Mouse (Mus musculus): ENCODE measurements around the gene Lcn11. TPM values are rescaled to one million over a fixed set of nuclear protein-coding genes. Genes with fewer than 3 reads are reported as not detected.
"Not testable (repeated sequence)": the region's sequence is repeated elsewhere in the genome, so short reads cannot be mapped to it uniquely, and the experiment has no call there.

The Lcn11 gene
- total and polyA plus RNA-seq, 2 experiments from 2014 or later: not detected

GRCm38 (mm10) chr2:25811711-25812110 lies 34.9 kb downstream of the Lcn11 start:
- Histone ChIP-seq H3K9ac (replicated peaks; ENCODE audit: low read length, poor library complexity, severe bottlenecking) (no peak overlapping the region), H3K27me3 (ENCODE audit: insufficient read depth, low read length) (no peaks in the 10 kb centered on the region), H3K9me3 (ENCODE audit: low read length) (no peaks in the 10 kb centered on the region), H3K27ac (ENCODE audit: low read depth, low read length) (no peak overlapping the region), H3K4me2 (ENCODE audit: low read depth, low read length, poor library complexity, severe bottlenecking) (no peak overlapping the region), H3K36me3 (ENCODE audit: insufficient read depth, low read length) (no peaks in the 10 kb centered on the region), H3K4me1 (ENCODE audit: insufficient read depth, low read length) (no peaks in the 10 kb centered on the region), H3K4me3 (ENCODE audit: low read depth, low read length) (no peak overlapping the region)
- ATAC-seq (ENCODE audit: low FRiP score) (no peak), DNase-seq (ENCODE audit: low spot score) (no peak)
- no peak for TF ChIP-seq CTCF (IDR thresholded peaks at IDR 0.05)
- WGBS: 68% methylated on average over 2 of the region's 2 CpGs

GRCm38 (mm10) chr2:25813364-25813763 lies 36.5 kb downstream of the Lcn11 start:
- 76% methylated on average over 5 of the region's 5 CpGs for WGBS
- Histone ChIP-seq H3K9me3 (ENCODE audit: low read length) (no peaks in the 10 kb centered on the region), H3K36me3 (ENCODE audit: insufficient read depth, low read length) (no peaks in the 10 kb centered on the region), H3K4me1 (ENCODE audit: insufficient read depth, low read length) (no peaks in the 10 kb centered on the region), H3K27me3 (ENCODE audit: insufficient read depth, low read length) (no peaks in the 10 kb centered on the region), H3K27ac (ENCODE audit: low read depth, low read length) (no peak overlapping the region), H3K4me2 (ENCODE audit: low read depth, low read length, poor library complexity, severe bottlenecking) (no peak overlapping the region), H3K4me3 (ENCODE audit: low read depth, low read length) (no peak overlapping the region), H3K9ac (replicated peaks; ENCODE audit: low read length, poor library complexity, severe bottlenecking) (no peak overlapping the region)
- TF ChIP-seq CTCF (IDR thresholded peaks at IDR 0.05): peak; percentile 11; the same call in 1 of the 2 replicates
- DNase-seq (ENCODE audit: low spot score) (no peak), ATAC-seq (ENCODE audit: low FRiP score) (no peak)

GRCm38 (mm10) chr2:25815748-25816147 lies 38.9 kb downstream of the Lcn11 start, which contains the start of gene Glt6d1:
Gene Glt6d1 (minus strand): TSS chr2:25815848.
- not testable (repeated sequence) for ATAC-seq (ENCODE audit: low FRiP score)

GRCm38 (mm10) chr2:25822806-25823205 lies 46.0 kb downstream of the Lcn11 start, which contains the start of gene Lcn9:
Gene Lcn9 (plus strand): TSS chr2:25823153.
- no peaks in the 10 kb centered on the region for H3K4me1 ChIP-seq (ENCODE audit: insufficient read depth, low read length)
- no peak for TF ChIP-seq CTCF (IDR thresholded peaks at IDR 0.05)
- DNase-seq (ENCODE audit: low spot score) (no peak), ATAC-seq (ENCODE audit: low FRiP score) (no peak)
- H3K4me2 ChIP-seq (ENCODE audit: low read depth, low read length, poor library complexity, severe bottlenecking): no peak within 1 kb of the TSS
- no peak within 1 kb of the TSS for H3K4me3 ChIP-seq (ENCODE audit: low read depth, low read length)
- H3K27me3 ChIP-seq (ENCODE audit: insufficient read depth, low read length): no peaks in the 10 kb centered on the region
- WGBS: 75% methylated on average over 1 of the region's 1 CpGs
- no peaks in the 10 kb centered on the region for H3K9me3 ChIP-seq (ENCODE audit: low read length)
- no peaks in the 10 kb centered on the region for H3K36me3 ChIP-seq (ENCODE audit: insufficient read depth, low read length)
- H3K27ac ChIP-seq (ENCODE audit: low read depth, low read length): no peak within 1 kb of the TSS
- H3K9ac ChIP-seq (replicated peaks; ENCODE audit: low read length, poor library complexity, severe bottlenecking): no peak within 1 kb of the TSS

More at GRCm38 (mm10) chr2:25815748-25816147, 38.9 kb downstream of the Lcn11 start, which contains the start of gene Glt6d1:
- not testable (repeated sequence) for H3K4me2 ChIP-seq (ENCODE audit: low read depth, low read length, poor library complexity, severe bottlenecking); H3K9me3 ChIP-seq (ENCODE audit: low read length); H3K9ac ChIP-seq (replicated peaks; ENCODE audit: low read length, poor library complexity, severe bottlenecking); H3K4me1 ChIP-seq (ENCODE audit: insufficient read depth, low read length); H3K36me3 ChIP-seq (ENCODE audit: insufficient read depth, low read length); H3K27ac ChIP-seq (ENCODE audit: low read depth, low read length); H3K27me3 ChIP-seq (ENCODE audit: insufficient read depth, low read length); H3K4me3 ChIP-seq (ENCODE audit: low read depth, low read length); DNase-seq (ENCODE audit: low spot score)
- WGBS: 72% methylated on average over 1 of the region's 1 CpGs

GRCm38 (mm10) chr2:25824751-25825150 lies 47.9 kb downstream of the Lcn11 start:
- DNase-seq (ENCODE audit: low spot score): no peak
- Histone ChIP-seq H3K4me2 (ENCODE audit: low read depth, low read length, poor library complexity, severe bottlenecking) (no peak overlapping the region), H3K9ac (replicated peaks; ENCODE audit: low read length, poor library complexity, severe bottlenecking) (no peak overlapping the region), H3K27ac (ENCODE audit: low read depth, low read length) (no peak overlapping the region), H3K4me3 (ENCODE audit: low read depth, low read length) (no peak overlapping the region), H3K27me3 (ENCODE audit: insufficient read depth, low read length) (no peaks in the 10 kb centered on the region), H3K36me3 (ENCODE audit: insufficient read depth, low read length) (no peaks in the 10 kb centered on the region), H3K4me1 (ENCODE audit: insufficient read depth, low read length) (no peaks in the 10 kb centered on the region), H3K9me3 (ENCODE audit: low read length) (no peaks in the 10 kb centered on the region)
- no peak for TF ChIP-seq CTCF (IDR thresholded peaks at IDR 0.05)
- 87% methylated on average over 3 of the region's 3 CpGs for WGBS
- ATAC-seq (ENCODE audit: low FRiP score): no peak

- no peak overlapping the region for H3K9ac ChIP-seq (replicated peaks; ENCODE audit: low read length, poor library complexity, severe bottlenecking)
- 76% methylated on average over 8 of the region's 8 CpGs for WGBS
These were observed 51.6 kb downstream of the Lcn11 start for GRCm38 (mm10) chr2:25828344-25828947.

More at GRCm38 (mm10) chr2:25828344-25828947, 51.6 kb downstream of the Lcn11 start:
- no peak for TF ChIP-seq CTCF (IDR thresholded peaks at IDR 0.05)
- Histone ChIP-seq H3K4me3 (ENCODE audit: low read depth, low read length) (no peak overlapping the region), H3K36me3 (ENCODE audit: insufficient read depth, low read length) (no peaks in the 10 kb centered on the region), H3K4me2 (ENCODE audit: low read depth, low read length, poor library complexity, severe bottlenecking) (no peak overlapping the region), H3K4me1 (ENCODE audit: insufficient read depth, low read length) (no peaks in the 10 kb centered on the region), H3K27me3 (ENCODE audit: insufficient read depth, low read length) (no peaks in the 10 kb centered on the region), H3K27ac (ENCODE audit: low read depth, low read length) (no peak overlapping the region), H3K9me3 (ENCODE audit: low read length) (no peaks in the 10 kb centered on the region)
- ATAC-seq (ENCODE audit: low FRiP score) (no peak), DNase-seq (ENCODE audit: low spot score) (no peak)

Other genes starting within 250 kb of the Lcn11 start
- gene Traf2, start 230.1 kb upstream of the Lcn11 start, total RNA-seq (2014; rRNA removed): 5.5 and 7.6 TPM in 2 replicates
- 7.0 and 9.3 TPM in 2 replicates for gene Traf2, start 230.1 kb upstream of the Lcn11 start, polyA plus RNA-seq (2015; fragmentation: Nextera tagmentation; extraction: Ambion mirVana)
- 187 and 196 TPM in 2 replicates for gene Edf1, start 219.2 kb upstream of the Lcn11 start, total RNA-seq (2014; rRNA removed)
- gene Edf1, start 219.2 kb upstream of the Lcn11 start, polyA plus RNA-seq (2015; fragmentation: Nextera tagmentation; extraction: Ambion mirVana): 389 and 392 TPM in 2 replicates
- 1.7 and 1.9 TPM in 2 replicates for gene Mamdc4, start 202.2 kb upstream of the Lcn11 start, total RNA-seq (2014; rRNA removed)
- 0.32 TPM in 2 replicates for gene Mamdc4, start 202.2 kb upstream of the Lcn11 start, polyA plus RNA-seq (2015; fragmentation: Nextera tagmentation; extraction: Ambion mirVana)
- 37.9 and 39.8 TPM in 2 replicates for gene Phpt1, start 201.8 kb upstream of the Lcn11 start, total RNA-seq (2014; rRNA removed)
- 192 and 209 TPM in 2 replicates for gene Phpt1, start 201.8 kb upstream of the Lcn11 start, polyA plus RNA-seq (2015; fragmentation: Nextera tagmentation; extraction: Ambion mirVana)
- gene Ajm1, start 195.3 kb upstream of the Lcn11 start, total RNA-seq (2014; rRNA removed): 23.1 and 30.9 TPM in 2 replicates
- 19.2 and 22.1 TPM in 2 replicates for gene Ajm1, start 195.3 kb upstream of the Lcn11 start, polyA plus RNA-seq (2015; fragmentation: Nextera tagmentation; extraction: Ambion mirVana)
- gene Rabl6, start 168.5 kb upstream of the Lcn11 start, total RNA-seq (2014; rRNA removed): 66.8 and 98.0 TPM in 2 replicates
- 56.7 and 61.2 TPM in 2 replicates for gene Rabl6, start 168.5 kb upstream of the Lcn11 start, polyA plus RNA-seq (2015; fragmentation: Nextera tagmentation; extraction: Ambion mirVana)
- not detected in 2 replicates for gene Ccdc183, start 159.3 kb upstream of the Lcn11 start, total RNA-seq (2014; rRNA removed)
- gene Ccdc183, start 159.3 kb upstream of the Lcn11 start, polyA plus RNA-seq (2015; fragmentation: Nextera tagmentation; extraction: Ambion mirVana): 0.26 and 0.36 TPM in 2 replicates
- 45.7 and 54.6 TPM in 2 replicates for gene Tmem141, start 155.0 kb upstream of the Lcn11 start, total RNA-seq (2014; rRNA removed)
- 58.3 and 67.9 TPM in 2 replicates for gene Tmem141, start 155.0 kb upstream of the Lcn11 start, polyA plus RNA-seq (2015; fragmentation: Nextera tagmentation; extraction: Ambion mirVana)
- gene Fcna, start 149.0 kb upstream of the Lcn11 start, total RNA-seq (2014; rRNA removed): 5.7 and 7.2 TPM in 2 replicates
- gene Fcna, start 149.0 kb upstream of the Lcn11 start, polyA plus RNA-seq (2015; fragmentation: Nextera tagmentation; extraction: Ambion mirVana): 5.1 and 5.3 TPM in 2 replicates
- gene Lcn8, start 123.9 kb upstream of the Lcn11 start, total RNA-seq (2014; rRNA removed): not detected in 2 replicates
- not detected in 2 replicates for gene Lcn8, start 123.9 kb upstream of the Lcn11 start, polyA plus RNA-seq (2015; fragmentation: Nextera tagmentation; extraction: Ambion mirVana)
- gene Lcn5, start 119.1 kb upstream of the Lcn11 start, total RNA-seq (2014; rRNA removed): not detected in 2 replicates
- not detected in 2 replicates for gene Lcn5, start 119.1 kb upstream of the Lcn11 start, polyA plus RNA-seq (2015; fragmentation: Nextera tagmentation; extraction: Ambion mirVana)
- not detected in 2 replicates for gene Lcn6, start 100.2 kb upstream of the Lcn11 start, total RNA-seq (2014; rRNA removed)
- not detected in 2 replicates for gene Lcn6, start 100.2 kb upstream of the Lcn11 start, polyA plus RNA-seq (2015; fragmentation: Nextera tagmentation; extraction: Ambion mirVana)
- not detected in 2 replicates for gene Lcn10, start 94.3 kb upstream of the Lcn11 start, total RNA-seq (2014; rRNA removed)
- not detected in 2 replicates for gene Lcn10, start 94.3 kb upstream of the Lcn11 start, polyA plus RNA-seq (2015; fragmentation: Nextera tagmentation; extraction: Ambion mirVana)
- gene Obp2a, start 77.0 kb upstream of the Lcn11 start, total RNA-seq (2014; rRNA removed): not detected in 2 replicates
- not detected in 2 replicates for gene Obp2a, start 77.0 kb upstream of the Lcn11 start, polyA plus RNA-seq (2015; fragmentation: Nextera tagmentation; extraction: Ambion mirVana)
- 87.1 and 89.2 TPM in 2 replicates for gene Bmyc, start 70.3 kb upstream of the Lcn11 start, total RNA-seq (2014; rRNA removed)
- gene Bmyc, start 70.3 kb upstream of the Lcn11 start, polyA plus RNA-seq (2015; fragmentation: Nextera tagmentation; extraction: Ambion mirVana): 229 TPM in 2 replicates
- gene Obp2b, start 40.0 kb upstream of the Lcn11 start, total RNA-seq (2014; rRNA removed): not detected in 2 replicates
- gene Obp2b, start 40.0 kb upstream of the Lcn11 start, polyA plus RNA-seq (2015; fragmentation: Nextera tagmentation; extraction: Ambion mirVana): not detected in 2 replicates
- gene Lcn3, start 11.4 kb upstream of the Lcn11 start, total RNA-seq (2014; rRNA removed): not detected in 2 replicates
- gene Lcn3, start 11.4 kb upstream of the Lcn11 start, polyA plus RNA-seq (2015; fragmentation: Nextera tagmentation; extraction: Ambion mirVana): not detected in 2 replicates
- gene Gm13539, start 5.2 kb downstream of the Lcn11 start, total RNA-seq (2014; rRNA removed): not detected in 2 replicates
- gene Gm13539, start 5.2 kb downstream of the Lcn11 start, polyA plus RNA-seq (2015; fragmentation: Nextera tagmentation; extraction: Ambion mirVana): not detected in 2 replicates
- gene Glt6d1, start 38.8 kb downstream of the Lcn11 start, total RNA-seq (2014; rRNA removed): not detected in 2 replicates
- gene Glt6d1, start 38.8 kb downstream of the Lcn11 start, polyA plus RNA-seq (2015; fragmentation: Nextera tagmentation; extraction: Ambion mirVana): not detected in 2 replicates
- not detected in 2 replicates for gene Lcn9, start 46.1 kb downstream of the Lcn11 start, total RNA-seq (2014; rRNA removed)
- not detected in 2 replicates for gene Lcn9, start 46.1 kb downstream of the Lcn11 start, polyA plus RNA-seq (2015; fragmentation: Nextera tagmentation; extraction: Ambion mirVana)
- not detected in 2 replicates for gene Sohlh1, start 70.2 kb downstream of the Lcn11 start, total RNA-seq (2014; rRNA removed)
- gene Sohlh1, start 70.2 kb downstream of the Lcn11 start, polyA plus RNA-seq (2015; fragmentation: Nextera tagmentation; extraction: Ambion mirVana): not detected in 2 replicates
- 49.2 and 60.7 TPM in 2 replicates for gene Kcnt1, start 86.7 kb downstream of the Lcn11 start, total RNA-seq (2014; rRNA removed)
- 21.7 and 22.1 TPM in 2 replicates for gene Kcnt1, start 86.7 kb downstream of the Lcn11 start, polyA plus RNA-seq (2015; fragmentation: Nextera tagmentation; extraction: Ambion mirVana)
- 141 and 157 TPM in 2 replicates for gene Camsap1, start 206.3 kb downstream of the Lcn11 start, total RNA-seq (2014; rRNA removed)
- 57.5 and 61.3 TPM in 2 replicates for gene Camsap1, start 206.3 kb downstream of the Lcn11 start, polyA plus RNA-seq (2015; fragmentation: Nextera tagmentation; extraction: Ambion mirVana)
- gene Ubac1, start 244.7 kb downstream of the Lcn11 start, total RNA-seq (2014; rRNA removed): 100 and 123 TPM in 2 replicates
- gene Ubac1, start 244.7 kb downstream of the Lcn11 start, polyA plus RNA-seq (2015; fragmentation: Nextera tagmentation; extraction: Ambion mirVana): 151 and 158 TPM in 2 replicates